Mouse (Mus musculus): Measurements from ENCODE around the gene Carmil1. TPM values are rescaled to one million over a fixed set of nuclear protein-coding genes. Genes with fewer than 3 reads are reported as not detected.

Gene Carmil1
- polyA plus RNA-seq, 1 experiment: 15.1 TPM

- DNase-seq (ENCODE audit: low spot score): no peak
Measured at GRCm38 (mm10) chr13:24048611-24049010, 232.0 kb downstream of the Carmil1 start.

DNA sequence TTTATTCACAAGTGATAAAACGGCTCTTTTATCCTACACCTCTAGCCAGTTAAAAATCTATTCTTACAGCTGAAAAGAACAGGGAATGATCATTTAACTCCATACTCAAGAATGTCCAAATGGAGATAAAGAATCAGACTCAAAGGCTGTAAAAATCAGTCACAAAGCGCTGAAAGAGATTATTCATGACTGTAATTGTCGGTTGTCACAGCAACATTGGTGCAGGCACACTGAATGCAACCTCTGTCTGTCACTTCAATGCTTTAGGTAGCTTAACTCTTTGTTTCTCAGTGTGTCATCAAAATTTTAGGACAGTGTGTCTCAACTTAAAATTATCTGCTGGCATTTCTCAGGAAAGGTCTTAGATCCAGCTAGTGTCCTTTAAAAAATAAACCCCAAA is 235.3 kb downstream of the Carmil1 start:
- no peak for DNase-seq (ENCODE audit: low spot score)

GRCm38 (mm10) chr13:24040221-24040620 is 240.4 kb downstream of the Carmil1 start:
- DNase-seq (ENCODE audit: low spot score): no peak

DNA sequence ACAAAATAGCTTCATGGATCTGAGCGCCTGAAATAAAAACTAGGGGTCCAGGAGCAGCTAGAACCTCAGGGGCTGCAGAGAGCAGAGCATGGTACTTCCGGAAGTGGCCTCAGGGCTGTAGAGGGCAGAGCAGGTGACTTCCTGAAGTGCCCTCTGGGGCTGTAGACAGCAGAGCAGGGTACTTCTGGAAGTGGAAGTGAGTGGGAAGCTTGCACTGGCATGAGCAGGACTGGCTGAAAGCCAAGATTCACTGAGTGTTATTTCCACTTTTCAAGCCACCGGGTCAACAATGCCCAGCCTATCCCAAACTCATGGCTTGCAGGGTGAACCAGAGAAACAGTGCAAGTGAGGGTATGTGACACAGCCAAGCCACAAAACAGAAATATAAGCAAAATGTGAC is 243.1 kb downstream of the Carmil1 start:
- no peak for DNase-seq (ENCODE audit: low spot score)

DNA sequence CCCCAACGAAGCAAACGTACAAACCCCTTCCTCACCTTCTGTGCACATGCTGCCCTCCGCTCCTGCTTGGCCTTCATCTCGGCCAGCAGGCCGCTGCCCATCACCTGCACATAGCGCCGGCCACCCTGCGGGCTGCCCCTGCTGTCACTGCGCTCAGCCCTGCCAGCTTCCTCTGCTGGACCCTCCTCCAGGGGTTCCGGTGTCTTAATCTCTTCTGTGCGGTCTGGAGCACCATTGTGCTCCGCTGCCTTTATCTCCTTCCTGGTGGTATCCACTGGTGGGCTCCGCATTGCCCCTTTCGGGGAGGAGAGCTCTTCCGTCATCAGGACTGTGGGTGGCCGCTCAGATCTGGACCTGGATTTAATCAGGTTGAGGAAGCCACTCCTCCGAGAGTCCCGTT is 244.4 kb downstream of the Carmil1 start:
- DNase-seq (ENCODE audit: low spot score): no peak

- DNase-seq (ENCODE audit: low spot score): no peak
Measured at GRCm38 (mm10) chr13:24027191-24028170, 253.1 kb downstream of the Carmil1 start.

GRCm38 (mm10) chr13:24018515-24018914 is 262.1 kb downstream of the Carmil1 start:
- no peak for DNase-seq (ENCODE audit: low spot score)

DNA sequence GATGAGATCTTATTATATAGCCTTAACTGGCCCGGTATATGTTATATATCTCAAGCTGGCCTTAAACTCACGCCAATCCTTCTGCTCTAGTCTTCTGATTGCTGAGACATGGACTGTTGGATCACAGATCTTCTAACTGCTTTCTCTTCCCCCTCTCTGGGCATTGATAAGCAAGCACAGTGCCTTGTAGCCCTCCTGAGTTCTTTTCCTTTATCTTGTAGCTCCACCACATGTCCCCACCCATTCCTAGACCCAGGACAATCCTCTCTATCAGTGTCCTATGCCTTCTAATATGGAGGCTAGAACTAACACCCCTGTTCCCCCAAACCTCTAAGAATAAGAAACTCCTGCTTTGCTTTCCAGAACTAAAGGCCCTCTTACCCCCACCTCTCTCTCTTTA is 275.1 kb downstream of the Carmil1 start:
- DNase-seq (ENCODE audit: low spot score): no peak

DNA sequence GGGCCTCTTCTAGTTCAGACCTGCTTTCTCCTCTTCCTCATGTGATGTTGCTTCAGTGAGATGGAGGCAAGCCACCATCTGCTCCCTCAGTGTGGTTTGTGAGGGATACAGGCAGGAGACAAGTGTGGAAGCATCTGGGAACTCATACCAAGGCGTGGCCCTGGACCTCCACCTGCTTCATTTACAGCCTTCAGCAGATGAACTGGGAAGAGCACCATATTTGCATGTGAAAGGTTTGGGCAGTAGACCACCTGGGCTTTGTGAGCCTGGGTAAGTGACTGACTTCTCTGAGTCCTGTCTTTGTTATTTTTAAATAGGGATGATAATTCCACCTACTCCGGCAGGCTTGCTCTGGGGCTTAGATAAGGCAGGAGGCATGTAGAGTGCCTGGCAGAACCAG is 278.8 kb downstream of the Carmil1 start:
- DNase-seq (ENCODE audit: low spot score): no peak

GRCm38 (mm10) chr13:24001081-24001480 is 279.5 kb downstream of the Carmil1 start:
- DNase-seq (ENCODE audit: low spot score): no peak

GRCm38 (mm10) chr13:23998826-23999225 is 281.8 kb downstream of the Carmil1 start:
- no peak for DNase-seq (ENCODE audit: low spot score)

DNA sequence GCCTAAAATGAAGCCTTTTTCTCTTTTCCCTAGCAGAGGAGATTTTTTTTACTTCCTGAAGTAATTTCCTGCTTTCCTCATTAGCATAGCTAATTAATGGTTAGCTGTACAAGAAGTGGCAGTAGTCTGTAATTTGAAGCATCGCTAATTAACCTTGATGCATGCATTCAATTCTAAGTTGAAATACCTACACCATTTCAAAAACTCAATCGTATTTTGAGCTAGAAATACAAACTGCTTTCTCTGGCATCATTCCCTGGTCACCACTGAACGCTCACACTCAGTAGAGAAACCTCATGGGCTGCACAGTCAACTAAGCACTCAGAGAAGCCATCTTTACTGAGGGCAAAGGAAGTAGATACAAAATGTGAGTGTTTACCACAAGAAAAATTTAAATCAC is 285.8 kb downstream of the Carmil1 start:
- DNase-seq (ENCODE audit: low spot score): no peak

DNA sequence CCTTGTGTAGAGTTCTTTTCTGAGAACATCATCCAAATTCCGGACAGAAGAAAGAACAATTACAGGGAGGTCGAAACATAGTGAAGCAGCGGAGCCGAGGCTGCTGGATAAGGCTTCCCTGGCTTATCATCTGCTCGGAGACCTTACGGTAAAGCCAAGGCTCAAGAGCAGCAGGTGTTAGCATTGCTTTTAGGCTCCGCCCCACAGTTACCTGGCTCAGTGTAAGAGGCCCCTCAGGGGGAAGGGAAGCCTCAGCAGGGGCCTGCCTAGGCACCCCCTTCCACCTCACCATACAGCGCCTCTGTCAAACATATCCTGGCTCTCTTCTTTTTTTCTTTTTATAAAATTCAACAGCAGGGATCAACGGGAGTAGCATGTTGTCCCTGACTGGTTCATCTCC is 286.6 kb downstream of the Carmil1 start:
- no peak for DNase-seq (ENCODE audit: low spot score)

GRCm38 (mm10) chr13:23990928-23991327 is 289.7 kb downstream of the Carmil1 start, which contains the start of gene Scgn:
Gene Scgn (minus strand): TSS chr13:23991214.
- peak; percentile 26 for DNase-seq (ENCODE audit: low spot score)

GRCm38 (mm10) chr13:23990451-23990850 is 290.1 kb downstream of the Carmil1 start:
- DNase-seq (ENCODE audit: low spot score): no peak

DNA sequence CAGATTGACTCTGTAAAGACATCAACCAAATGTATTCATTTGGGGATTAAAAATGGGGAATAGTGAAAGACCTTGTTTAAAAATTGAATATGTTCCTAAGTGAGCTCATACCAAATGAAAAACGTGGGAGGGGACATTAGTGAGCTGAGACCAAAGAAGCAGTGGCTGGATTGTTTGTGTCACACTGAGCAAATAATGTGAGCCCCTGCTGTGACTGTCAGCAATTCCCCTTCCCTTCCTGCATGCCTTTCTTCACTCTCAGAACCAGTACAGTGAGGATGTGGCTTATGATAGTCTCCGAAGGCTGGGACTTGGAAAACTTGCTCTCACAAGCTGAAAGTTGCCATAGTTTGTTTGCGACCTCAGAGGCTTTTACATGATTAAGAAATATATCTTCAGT is 295.5 kb downstream of the Carmil1 start:
- DNase-seq (ENCODE audit: low spot score): no peak

- no peak for DNase-seq (ENCODE audit: low spot score)
Measured at GRCm38 (mm10) chr13:23972271-23972670, 308.3 kb downstream of the Carmil1 start.

DNA sequence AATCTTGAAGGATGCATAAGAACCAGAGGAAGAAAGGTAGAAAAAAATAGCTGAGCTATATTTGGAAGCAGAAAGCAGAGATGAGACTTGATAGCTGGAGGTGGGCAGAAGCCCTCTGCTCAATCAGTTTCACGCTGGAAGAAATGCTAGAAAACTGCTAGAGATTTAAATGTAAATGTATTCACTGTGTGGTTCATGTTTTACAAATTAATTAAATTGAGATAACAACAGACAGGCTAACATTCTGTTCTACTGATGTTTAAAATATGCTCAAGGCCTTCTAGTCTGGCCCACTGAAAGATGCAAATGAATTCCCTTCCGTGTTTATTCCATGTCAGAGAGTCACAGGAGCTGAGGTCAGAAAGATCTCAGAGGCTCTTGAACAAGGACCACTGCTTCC is 308.7 kb downstream of the Carmil1 start:
- DNase-seq (ENCODE audit: low spot score): no peak

GRCm38 (mm10) chr13:23964909-23965308 is 315.7 kb downstream of the Carmil1 start:
- DNase-seq (ENCODE audit: low spot score): no peak

Data from urinary bladder, adult 2 months (tissue).